Mouse (Mus musculus) kidney, adult 8-10 months (tissue): ENCODE results near the gene Uqcc1.
A peak's percentile ranks its signal among the peaks of the same experiment; 100 is the strongest.

Experiments
- DNase-seq, 2 experiments: peaks; one replicate each; pipeline ENCODE4 v3.0.0; 2022

Uqcc1 gene

DNA sequence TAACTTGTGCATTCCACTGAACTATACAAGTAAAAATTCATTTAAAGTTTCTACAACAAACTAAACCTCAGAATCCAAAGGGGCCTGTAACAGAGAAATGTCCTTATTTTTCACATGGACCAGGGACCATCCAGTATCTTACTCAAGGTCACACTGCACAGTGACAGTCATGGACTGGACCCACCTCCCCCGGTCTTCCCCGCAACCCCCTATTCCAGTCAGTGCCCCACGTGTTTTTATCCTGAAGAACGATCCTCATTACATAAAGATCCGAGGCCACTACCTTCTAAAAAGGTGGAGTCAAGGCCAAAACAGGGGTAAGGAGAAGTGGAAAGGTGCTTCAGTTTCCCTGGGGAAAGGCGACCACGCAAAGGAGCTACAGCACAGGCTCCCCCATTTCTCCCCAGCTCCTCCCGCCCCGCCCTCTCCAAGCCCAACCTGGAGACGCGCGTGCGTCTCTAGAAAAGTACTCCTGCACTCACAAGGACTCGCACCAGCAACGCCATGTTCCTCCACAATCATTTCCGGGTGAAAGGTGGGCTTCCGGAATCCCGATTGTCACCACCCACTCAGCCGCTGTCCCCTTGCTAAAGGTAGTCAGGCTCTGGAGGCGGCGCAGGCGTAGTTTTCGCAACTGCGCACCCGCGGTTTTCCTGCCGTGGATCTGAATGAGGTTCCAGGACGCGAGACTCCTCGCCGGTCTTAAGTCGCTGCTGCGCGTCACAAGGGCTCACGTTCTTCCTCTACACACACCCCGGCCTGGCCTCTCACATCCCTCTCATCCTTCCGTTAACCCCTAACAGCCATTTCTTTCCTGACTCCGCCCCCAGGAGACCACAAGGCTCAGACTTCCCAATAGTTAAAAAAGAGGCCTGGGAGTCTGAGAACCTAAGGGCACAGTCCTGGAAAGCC, at the start of gene Uqcc1:
Uqcc1 (minus strand) TSS at position 780 of the 912 bp plus-strand sequence.
- peak; percentile 95 to 96 for DNase-seq

DNA sequence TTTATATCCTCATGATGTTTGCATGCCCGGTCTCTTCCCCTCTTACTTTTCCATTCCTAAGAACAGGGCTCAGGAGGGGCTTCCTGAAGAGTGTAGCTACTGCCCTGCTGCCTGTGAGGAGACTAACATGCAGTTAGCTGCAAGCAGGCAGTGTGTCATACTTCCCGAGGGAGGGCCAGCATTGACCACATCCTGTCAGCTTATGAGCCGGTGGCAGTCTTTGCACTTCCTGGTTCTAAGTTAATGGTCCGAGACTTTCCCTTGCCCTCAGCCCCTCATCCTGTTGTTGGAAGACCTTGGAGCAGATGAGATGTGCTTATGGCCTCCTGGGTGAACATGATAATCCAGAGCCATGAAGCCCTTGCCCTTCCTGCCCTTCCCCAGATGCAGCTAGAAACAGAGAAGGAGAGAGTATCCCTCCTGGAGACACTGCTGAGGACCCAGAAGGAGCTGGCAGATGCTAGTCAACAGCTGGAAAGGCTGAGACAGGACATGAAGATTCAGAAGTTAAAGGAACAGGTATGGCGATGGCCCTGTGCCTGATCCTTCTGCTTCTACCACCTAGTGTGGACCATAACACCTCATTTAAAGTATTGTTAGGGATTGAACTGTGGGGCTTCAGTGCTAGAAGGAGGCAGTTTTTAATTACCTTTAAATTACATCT, 49.4 kb upstream of the Uqcc1 start:
- peak in 1 of 2 experiments; percentile 35 for DNase-seq

DNA sequence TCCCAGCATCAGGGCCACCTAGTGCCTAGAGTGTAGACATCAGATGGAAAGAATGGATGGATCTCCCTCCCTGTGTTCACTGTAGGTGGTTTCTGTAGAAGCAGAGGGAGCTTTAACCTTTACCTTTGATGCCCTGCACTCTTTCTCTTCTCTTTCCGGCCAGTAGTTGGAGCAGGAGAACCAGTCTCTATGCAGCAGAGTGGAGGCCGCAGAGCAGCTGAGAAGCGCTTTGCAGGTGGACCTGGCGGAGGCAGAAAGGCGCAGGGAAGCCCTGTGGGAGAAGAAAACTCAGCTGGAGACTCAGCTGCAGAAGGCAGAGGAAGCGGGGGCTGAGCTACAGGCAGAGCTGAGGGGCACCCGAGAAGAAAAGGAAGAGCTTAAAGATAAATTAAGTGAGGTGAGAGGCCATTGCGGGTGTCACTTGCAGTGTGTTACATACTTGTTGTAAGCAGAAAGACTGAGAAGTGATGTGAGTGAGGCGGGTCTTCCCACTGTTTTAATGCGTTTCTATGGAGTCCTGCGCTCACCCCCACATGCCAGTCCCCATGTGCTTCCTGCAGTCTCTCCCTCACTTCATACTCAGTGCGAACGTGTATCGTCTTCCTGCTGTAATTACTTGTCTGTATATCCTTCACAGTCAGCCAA, 44.1 kb upstream of the Uqcc1 start:
- no peak for DNase-seq

DNA sequence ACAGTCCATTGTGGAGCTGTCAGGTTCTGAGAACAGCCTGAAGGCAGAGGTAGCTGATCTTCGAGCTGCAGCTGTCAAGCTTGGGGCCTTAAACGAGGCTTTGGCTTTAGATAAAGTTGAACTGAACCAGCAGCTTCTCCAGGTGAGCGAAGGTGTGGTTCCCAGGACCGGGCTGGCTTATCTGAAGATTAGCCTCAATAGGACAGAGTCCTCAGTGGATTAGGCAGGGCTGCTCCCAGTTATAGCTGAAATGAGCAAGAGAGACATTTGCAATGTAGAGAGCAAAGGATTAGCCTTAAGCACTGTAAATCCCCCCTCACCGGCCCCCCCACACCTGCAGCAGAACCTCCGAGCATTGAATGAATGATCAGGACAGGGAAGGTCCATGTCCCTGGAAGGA, 43.2 kb upstream of the Uqcc1 start:
- DNase-seq, result no peak

DNA sequence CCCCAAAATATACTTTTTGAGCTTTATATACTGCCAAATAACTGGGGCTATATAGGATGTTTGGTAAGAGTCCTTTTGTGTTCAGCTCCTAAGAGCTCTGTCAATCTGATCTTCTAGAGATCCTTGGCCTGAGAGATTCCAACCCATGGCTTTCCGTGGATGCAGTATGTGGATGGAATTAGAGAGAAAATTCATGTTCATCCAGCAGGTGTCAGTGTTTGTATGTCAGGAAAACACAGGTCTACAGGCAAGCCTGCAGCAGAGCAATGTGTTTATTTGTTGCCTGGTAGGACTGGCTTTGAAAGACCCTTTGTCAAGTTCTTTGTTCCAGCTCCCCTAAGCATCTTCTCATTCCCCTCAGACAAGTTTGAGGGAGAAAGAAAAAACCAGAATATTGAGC, 32.9 kb upstream of the Uqcc1 start:
- no peak for DNase-seq

DNA sequence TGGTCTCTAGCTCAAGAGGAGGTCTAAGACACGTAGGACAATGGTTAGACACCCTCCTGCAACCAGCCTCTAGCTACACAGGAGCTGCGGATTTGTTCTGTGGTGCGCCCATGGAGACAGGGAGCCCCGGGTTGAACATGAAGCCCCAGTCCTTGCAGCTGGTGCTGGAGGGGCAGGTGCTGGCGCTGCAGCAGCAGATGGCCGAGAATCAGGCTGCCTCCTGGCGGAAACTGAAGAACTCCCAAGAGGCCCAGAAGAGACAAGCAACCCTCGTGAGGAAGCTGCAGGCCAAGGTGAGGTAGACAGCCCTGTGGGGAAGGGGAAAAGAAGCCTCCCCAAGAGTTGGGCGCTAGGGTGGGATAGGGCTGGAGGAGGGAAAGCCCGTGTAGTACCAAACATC, 31.8 kb upstream of the Uqcc1 start:
- no peak for DNase-seq

DNA sequence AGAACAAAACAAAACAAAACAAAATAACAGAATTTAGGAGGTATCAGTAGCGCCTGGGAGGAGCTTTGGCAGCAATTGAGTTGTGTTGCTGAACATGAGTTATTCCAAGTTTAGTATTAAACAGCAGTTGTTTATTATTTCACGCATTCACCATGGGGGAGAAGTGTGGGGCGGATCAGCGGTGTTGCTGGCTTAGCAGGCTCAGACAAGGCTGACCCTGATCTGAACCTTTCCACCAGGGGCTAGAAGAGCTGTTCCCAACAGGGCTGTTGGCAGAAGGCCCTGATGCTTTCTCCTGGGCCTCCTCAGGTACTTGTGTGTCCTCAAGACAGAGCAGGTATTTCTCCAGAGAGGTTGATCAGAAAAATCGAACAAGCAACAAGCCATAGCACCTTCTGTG, 29.9 kb upstream of the Uqcc1 start:
- DNase-seq, result peak; percentile 54 to 60

DNA sequence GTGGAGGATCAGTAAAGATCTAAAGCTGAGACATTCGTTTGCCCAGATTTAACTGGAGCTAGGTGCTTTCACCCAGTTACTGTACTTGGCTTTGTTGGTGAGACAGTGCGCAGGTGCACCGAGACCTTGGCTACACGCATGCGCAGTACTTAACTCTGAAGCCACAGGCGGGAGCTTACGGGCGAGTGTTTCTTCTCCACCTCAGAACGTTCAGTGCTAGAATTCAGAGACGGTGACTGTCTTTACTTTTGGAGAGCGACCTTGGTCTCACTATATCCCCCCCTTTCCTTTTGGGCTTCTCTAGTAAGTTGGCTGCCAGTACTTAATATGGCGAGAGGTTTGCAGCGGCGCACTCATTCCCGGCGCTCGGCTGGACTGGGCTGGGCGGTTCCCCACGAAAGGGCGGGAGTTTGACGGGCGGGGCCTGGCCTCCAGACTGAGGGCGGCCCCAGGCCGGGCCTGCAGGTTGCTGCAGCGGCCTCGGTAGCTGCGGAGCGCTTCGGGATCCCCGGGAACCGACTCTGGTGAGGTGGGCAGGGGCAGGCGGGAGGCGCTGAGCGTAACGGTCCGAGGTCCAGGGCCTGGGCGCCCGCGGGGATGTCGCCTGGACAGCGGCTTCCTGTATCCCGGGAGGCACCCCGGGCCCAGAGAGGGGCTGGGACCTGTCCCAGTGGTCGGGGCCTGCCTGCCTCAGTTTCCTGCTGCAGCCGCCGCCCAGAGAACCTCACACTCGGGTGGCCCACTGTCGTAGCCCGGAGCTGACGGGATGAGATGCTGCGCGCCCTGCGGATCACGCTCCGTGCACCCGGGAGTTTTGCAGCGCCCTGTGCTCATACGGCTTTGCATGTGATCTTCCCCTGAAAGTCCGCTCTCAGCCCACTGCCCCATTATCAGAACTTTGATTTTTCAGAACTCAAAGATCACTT, 26.3 kb upstream of the Uqcc1 start, which contains the start of gene Cep250:
Cep250 (plus strand) TSS at position 325 of the 926 bp plus-strand sequence.
- peak; percentile 90 for DNase-seq

DNA sequence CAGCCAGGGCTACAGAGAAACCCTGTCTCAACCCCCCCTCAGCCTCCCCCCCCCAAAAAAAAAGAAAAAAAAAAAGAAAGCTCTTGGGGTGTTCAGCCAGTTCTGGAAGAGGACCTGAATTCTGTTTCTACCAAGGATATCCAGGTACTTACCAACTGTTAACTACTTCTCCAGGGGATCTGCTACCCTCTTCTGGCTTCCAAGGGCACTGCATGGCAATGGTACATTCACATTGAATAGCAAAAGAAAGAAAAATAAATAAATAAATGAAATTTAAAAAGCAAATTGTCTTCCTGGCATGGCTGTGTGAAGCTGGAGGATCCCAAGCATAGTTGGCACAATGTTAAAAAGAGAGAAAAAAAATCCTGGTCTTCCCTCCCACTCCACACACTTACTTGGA, 21.9 kb upstream of the Uqcc1 start:
- DNase-seq, result peak; percentile 73 to 87

DNA sequence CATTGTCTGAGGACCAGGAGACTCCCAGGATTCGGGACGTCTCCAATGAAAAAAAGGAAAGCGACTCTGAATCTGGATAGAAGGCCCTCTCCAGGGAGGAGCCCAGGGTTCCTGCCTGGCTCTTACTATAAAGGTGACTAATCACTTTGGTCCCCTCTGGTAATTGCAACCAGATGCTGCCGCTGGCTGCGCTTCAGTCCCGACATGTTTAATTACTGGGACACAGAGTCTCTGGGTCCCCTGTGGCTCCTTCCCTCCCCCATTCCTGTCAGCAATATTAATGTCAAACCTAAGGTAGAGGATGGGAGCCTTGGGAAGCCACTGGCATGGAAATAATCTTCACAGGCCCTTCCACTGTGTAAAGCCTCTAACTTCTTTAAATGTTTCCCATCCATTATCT, 19.3 kb upstream of the Uqcc1 start:
- DNase-seq, result no peak

DNA sequence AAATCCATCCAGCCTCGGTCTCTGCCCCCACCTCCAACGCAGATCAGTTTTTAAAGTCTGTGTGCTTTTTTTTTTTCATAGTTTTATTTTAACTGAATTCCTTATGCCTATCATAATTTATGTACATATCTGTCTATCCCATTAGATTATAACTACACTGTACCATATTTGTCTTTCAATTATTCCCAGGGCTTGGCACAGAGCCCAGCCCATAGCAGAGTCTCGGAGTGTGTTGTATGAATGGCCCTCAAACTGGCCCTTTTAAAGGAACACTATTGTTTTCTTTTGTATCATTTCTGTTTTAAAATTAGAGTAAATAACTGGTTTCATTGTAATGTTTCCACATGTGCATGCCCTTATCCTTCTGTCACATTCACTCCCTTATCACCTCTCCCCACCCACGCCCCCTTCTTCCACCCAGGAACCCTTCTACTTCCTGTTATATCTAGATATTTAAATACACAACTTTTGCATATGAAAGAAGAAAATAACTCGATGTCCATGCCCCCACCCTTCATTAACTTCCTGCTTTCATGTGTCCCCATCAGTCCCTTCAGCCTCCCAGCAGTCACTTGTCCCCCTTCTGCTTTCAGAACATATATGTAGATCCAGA, 17.4 kb upstream of the Uqcc1 start:
- no peak for DNase-seq

DNA sequence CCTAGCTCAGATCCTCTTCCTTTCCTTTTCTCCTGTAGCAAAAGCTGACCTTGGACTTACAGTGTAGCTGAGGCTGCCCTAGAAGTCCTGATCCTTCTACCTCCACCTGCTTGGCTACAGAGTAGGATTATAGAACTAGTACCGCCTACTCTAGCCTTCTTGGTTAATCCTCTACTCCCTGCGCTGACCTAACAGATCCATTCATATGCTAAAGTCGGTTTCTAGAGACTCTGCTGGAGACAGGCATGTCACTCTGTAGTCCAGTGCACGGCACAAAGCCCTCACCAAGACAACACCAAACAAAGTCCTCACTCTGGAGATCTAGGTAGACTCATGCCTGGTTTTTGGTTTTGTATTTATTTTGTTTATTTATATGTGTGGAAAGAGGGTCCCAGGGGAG, 16.4 kb upstream of the Uqcc1 start:
- DNase-seq, result no peak

DNA sequence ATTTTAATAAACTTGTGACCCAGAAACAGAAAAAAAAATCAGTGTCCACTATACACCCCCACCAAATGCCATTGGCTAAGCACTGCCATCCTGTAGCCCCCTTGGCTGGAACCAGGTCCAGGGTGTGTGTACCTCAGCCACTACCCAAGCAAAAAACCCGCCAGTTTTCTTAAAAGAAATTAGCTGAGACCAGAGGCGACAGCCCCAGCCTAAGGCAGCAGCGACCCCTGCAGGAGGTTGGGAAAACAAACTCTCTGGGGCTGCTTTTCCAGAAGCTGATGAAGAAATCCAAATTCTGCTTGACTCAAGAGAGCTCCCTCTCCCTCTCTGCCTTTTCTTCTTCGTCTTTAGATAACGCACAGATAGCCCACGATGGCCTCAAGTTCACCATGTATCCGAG, 16.0 kb upstream of the Uqcc1 start:
- peak; percentile 30 to 59 for DNase-seq

DNA sequence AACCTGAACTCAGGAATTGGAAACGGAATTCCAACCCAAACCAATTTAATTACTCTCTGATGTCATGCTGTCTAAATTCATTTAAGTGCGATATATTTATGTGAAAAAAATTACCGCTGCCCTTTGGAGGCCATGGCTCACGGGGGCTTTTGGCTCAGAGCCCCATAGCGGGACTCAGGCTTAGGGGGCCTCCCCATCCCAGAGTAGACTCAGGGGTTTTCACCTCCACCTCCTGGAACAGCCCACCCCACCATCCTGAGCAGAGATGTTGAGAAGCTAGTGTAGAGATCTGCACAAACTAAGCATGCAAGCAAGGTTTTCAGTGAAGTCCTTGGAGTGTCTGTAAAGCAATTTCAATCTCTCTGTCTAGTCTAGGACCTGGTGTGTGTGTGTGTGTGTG, 15.5 kb upstream of the Uqcc1 start:
- no peak for DNase-seq

DNA sequence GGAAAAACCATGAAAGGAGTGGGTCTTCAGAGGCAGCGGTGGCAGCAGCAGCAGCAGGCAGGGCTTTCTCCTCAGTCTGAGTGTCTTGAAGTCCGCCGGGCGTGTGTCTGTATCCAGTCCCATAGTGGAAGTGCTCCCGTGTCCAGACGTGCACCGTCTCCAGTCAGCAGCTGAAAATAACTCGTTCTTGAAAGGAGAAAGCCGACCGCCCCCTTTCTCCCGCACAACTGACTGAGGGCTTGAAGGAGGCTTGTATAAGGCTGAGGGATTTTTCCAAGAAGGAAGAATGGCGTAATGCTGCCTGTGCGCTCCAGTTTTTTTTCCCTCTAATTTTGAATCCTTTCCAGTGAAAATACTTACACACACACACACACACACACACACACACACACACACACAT, 15.0 kb upstream of the Uqcc1 start, which contains the start of gene Gdf5:
Gdf5 (minus strand) TSS at position 244 of the 400 bp plus-strand sequence.
- no peak for DNase-seq

DNA sequence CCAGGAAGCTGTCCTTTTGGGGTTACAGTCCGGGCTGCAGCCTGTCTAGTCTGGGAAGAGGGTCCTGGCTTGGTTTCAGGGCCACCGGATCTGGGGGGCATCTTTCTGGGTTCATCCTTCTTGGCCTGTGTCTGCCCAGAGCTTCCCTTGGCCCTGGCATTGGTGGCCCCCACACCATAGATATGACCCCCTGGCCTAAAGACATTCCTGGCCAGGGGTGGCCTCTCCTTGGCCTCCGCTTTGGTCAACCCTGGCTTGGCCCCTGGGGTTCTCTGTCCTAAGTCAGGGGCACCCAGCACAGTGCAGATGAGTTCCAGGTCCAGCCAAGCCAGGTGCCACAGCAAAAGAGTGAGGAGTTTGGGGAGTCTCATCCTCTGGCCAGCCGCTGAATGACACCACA, 14.6 kb upstream of the Uqcc1 start:
- no peak for DNase-seq

DNA sequence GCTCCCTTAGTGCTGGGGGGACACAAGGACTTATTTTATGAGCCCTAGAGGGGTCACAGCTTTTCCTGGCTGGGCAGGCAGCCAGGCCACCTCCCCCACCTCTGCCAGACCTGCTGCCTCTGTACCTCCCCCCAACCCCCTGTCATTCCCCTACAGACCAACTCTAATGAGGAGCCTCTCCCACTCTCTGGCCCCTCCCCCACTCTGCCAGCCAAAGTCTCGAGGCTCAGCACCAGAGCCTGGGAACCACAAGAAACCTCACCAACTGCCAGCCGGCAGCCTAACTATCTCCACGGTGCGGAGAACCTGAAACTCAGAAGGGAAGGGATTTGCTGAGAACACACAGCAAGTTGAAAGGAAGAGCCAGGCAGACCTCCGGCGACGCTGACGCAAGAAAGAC, 13.4 kb upstream of the Uqcc1 start:
- DNase-seq, result no peak

DNA sequence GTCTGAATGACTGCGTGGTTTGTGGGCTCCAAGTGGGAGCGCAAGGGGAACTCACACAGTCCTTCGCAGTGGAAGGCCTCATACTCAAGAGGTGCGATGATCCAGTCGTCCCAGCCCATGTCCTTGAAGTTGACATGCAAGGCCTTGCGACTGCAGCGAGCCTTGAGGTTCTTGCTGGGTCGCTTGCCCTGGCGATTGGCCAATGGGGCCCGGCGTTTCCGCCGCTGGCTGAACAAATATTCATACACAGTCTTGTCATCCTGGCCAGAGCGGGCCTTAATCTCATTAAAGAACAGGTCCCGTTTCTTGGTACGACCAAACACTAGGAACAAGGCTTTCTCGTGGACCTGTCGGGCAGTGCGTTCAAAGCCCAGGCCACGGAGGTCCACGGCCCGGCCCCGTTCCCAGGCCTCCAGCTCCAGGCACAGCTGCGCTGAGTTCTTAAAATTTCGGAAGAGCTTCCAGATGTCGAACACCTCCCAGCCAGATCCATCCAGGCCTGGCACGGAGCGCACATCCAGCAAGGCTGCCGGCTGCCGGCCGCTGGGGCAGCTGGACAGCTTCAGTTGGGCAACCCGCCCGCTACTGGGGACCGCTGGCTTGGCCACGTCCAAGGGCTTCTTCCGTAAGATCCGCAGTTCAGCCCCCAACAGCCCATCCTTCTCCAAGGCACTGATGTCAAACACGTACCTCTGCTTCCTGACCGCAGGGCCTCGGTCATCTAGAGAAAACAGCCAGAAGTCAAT, 11.8 kb upstream of the Uqcc1 start:
- DNase-seq, result no peak

DNA sequence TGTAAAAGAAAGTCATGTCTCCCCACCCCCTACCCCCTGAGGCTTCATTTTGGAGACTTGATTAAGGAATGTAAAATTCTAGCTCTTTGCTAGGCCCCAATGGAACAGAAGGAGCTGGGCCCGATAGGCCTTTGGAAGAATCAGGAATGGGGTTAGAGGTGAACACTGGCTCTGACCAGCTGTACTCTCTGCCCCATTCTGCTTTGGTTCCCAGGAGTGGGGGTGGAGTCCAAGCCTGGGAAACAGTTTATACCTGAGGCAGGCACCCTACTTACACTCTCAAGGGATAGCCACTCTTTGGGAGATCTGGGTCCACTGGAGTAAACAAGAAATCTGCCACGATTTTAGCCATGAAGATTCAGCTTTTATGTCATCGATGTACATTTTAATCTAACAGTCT, 10.6 kb upstream of the Uqcc1 start, which contains the start of gene Gm15557:
Gm15557 (plus strand) TSS at position 48 of the 400 bp plus-strand sequence.
- no peak for DNase-seq

DNA sequence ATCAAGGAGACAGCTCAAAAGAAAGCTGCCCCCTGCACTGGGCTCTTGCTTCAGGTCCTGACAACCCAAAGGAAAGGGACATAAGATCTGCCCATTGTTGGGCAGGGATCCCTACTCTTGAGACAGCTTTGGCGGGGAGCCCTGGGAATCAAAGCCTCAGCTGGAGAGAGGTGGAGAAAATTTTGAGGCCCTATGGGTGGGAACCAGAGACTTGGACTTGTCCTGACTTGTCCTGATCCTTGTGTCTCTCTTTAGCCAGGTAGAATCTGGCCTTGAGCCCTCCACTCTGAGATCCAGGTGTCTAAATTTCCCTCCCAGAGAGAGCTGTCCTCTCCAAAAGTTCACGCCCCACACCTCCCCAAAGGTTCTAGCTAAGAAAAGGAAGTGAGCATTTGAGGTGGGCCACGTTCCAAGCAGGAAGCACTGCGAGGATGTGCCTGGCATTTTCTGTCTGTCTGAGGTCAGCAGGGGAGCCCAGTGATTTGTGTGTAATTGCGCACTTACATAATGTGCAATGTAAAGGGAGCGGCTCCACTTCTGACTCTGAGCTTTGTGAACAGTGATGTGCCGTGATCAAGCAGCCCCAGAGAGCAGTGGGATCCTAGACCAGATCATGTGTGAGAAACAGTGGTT, 9.9 kb upstream of the Uqcc1 start:
- no peak for DNase-seq
